Mouse (Mus musculus) forebrain, embryonic 11.5 days (tissue): ENCODE data around the gene Ssbp1. TPM values are rescaled to one million over a fixed set of nuclear protein-coding genes. Genes with fewer than 3 reads are reported as not detected.

Experiments
- ATAC-seq: fragments of 200-750 bp; cut with Nextera tagmentation; replicated peaks from 2 replicates; pipeline ENCODE4 v1.8.0; 2017; ENCODE audit warnings: moderate TSS enrichment; ENCODE audit not compliant: low FRiP score
- DNase-seq: peaks from one replicate; pipeline ENCODE4 v3.0.0-alpha.2; 2017; ENCODE audit warnings: low spot score
- H3K27ac ChIP-seq: fragments of 300-500 bp; sonication (generic); 2 replicates; pipeline ENCODE4 v1.5.1; 2014; ENCODE audit warnings: low read depth, low read length
- H3K27me3 ChIP-seq: fragments of 300-500 bp; sonication (generic); 2 replicates; pipeline ENCODE4 v1.6.1; 2014; ENCODE audit warnings: mild to moderate bottlenecking, low read length, mixed read lengths; ENCODE audit not compliant: control insufficient read depth, insufficient read depth
- H3K36me3 ChIP-seq: fragments of 300-500 bp; sonication (generic); 2 replicates; pipeline ENCODE4 v1.6.1; 2014; ENCODE audit warnings: mild to moderate bottlenecking, low read length, moderate library complexity, mixed read lengths; ENCODE audit not compliant: control insufficient read depth, insufficient read depth
- H3K4me1 ChIP-seq: fragments of 300-500 bp; sonication (generic); replicated peaks from 2 replicates; pipeline ENCODE4 v1.6.1; 2014; ENCODE audit warnings: low read length, mixed read lengths; ENCODE audit not compliant: control insufficient read depth, insufficient read depth
- H3K4me2 ChIP-seq: fragments of 300-500 bp; sonication (generic); 2 replicates; pipeline ENCODE4 v1.6.1; 2014; ENCODE audit warnings: low read depth, mild to moderate bottlenecking, low read length, moderate library complexity, mixed read lengths; ENCODE audit not compliant: severe bottlenecking
- H3K4me3 ChIP-seq: fragments of 300-500 bp; sonication (generic); 2 replicates; pipeline ENCODE4 v1.5.1; 2014; ENCODE audit warnings: low read depth, low read length
- H3K9ac ChIP-seq: fragments of 300-500 bp; sonication (generic); 2 replicates; pipeline ENCODE4 v1.6.1; 2014; ENCODE audit warnings: low read length
- H3K9me3 ChIP-seq: fragments of 300-500 bp; sonication (generic); 2 replicates; pipeline ENCODE4 v1.6.1; 2016; ENCODE audit warnings: low read length, mixed read lengths; ENCODE audit not compliant: control insufficient read depth
- WGBS: fragments of 180-500 bp; shearing (Covaris S2); extraction: QIAGEN DNeasy Blood & Tissue Kit; methylation state at CpG from one replicate; pipeline ENCODE4 v1.1.7; 2014; 5-methylcytosine and 5-hydroxymethylcytosine counted together
- polyA plus RNA-seq: library from polyadenylated mRNA; unstranded; fragments of >200 nt; fragmentation: Nextera tagmentation; extraction: Ambion mirVana; gene quantifications from 2 replicates; pipeline ENCODE4 v1.2.1, GENCODE M21; 2014

Gene Ssbp1
- polyA plus RNA-seq, 1 experiment from 2014 or later = 197 TPM

- no peaks in the 10 kb centered on the region for H3K4me1 ChIP-seq
- DNase-seq = no peak
Measured at GRCm38 (mm10) chr6:40441755-40442154, 29.4 kb upstream of the Ssbp1 start.

GRCm38 (mm10) chr6:40443281-40443928 is 27.7 kb upstream of the Ssbp1 start:
- Histone ChIP-seq H3K4me1 (no peaks in the 10 kb centered on the region), H3K27me3 (no peaks in the 10 kb centered on the region; the same call in 1 of the 2 replicates), H3K9ac (no peak overlapping the region), H3K27ac (no peak overlapping the region), H3K4me3 (no peak overlapping the region), H3K9me3 (no peaks in the 10 kb centered on the region), H3K36me3 (no peaks in the 10 kb centered on the region), H3K4me2 (no peak overlapping the region)
- DNase-seq = no peak
- 45% methylated on average over 10 of the region's 10 CpGs for WGBS
- no peak for ATAC-seq

More at GRCm38 (mm10) chr6:40441755-40442154, 29.4 kb upstream of the Ssbp1 start:
- Histone ChIP-seq H3K27me3 (no peaks in the 10 kb centered on the region; the same call in 1 of the 2 replicates), H3K4me3 (no peak overlapping the region), H3K36me3 (no peaks in the 10 kb centered on the region), H3K4me2 (no peak overlapping the region), H3K9ac (no peak overlapping the region), H3K9me3 (no peaks in the 10 kb centered on the region), H3K27ac (no peak overlapping the region)
- 31% methylated on average over 3 of the region's 3 CpGs for WGBS
- no peak for ATAC-seq

- ATAC-seq = no peak
Measured at GRCm38 (mm10) chr6:40448626-40449025, 22.5 kb upstream of the Ssbp1 start.

GRCm38 (mm10) chr6:40454436-40455041 is 16.6 kb upstream of the Ssbp1 start:
- no peak overlapping the region for H3K27ac ChIP-seq
- ATAC-seq (no peak), DNase-seq (no peak)
- no peak overlapping the region for H3K9ac ChIP-seq
- no peak overlapping the region for H3K4me3 ChIP-seq
- H3K4me2 ChIP-seq = no peak overlapping the region
- 19% methylated on average over 7 of the region's 7 CpGs for WGBS
- H3K9me3 ChIP-seq = no peaks in the 10 kb centered on the region
- no peaks in the 10 kb centered on the region for H3K36me3 ChIP-seq
- H3K27me3 ChIP-seq = no peaks in the 10 kb centered on the region
- no peaks in the 10 kb centered on the region for H3K4me1 ChIP-seq

More at GRCm38 (mm10) chr6:40448626-40449025, 22.5 kb upstream of the Ssbp1 start:
- H3K36me3 ChIP-seq = no peaks in the 10 kb centered on the region
- no peak for DNase-seq
- no peak overlapping the region for H3K27ac ChIP-seq
- no peaks in the 10 kb centered on the region for H3K4me1 ChIP-seq
- H3K4me3 ChIP-seq = no peak overlapping the region
- H3K9me3 ChIP-seq = no peaks in the 10 kb centered on the region
- no peaks in the 10 kb centered on the region for H3K27me3 ChIP-seq
- no peak overlapping the region for H3K9ac ChIP-seq
- H3K4me2 ChIP-seq = no peak overlapping the region

- WGBS = 62% methylated on average over 6 of the region's 6 CpGs
- no peak for ATAC-seq
- no peak for DNase-seq
- Histone ChIP-seq H3K4me3 (no peak overlapping the region), H3K9me3 (no peaks in the 10 kb centered on the region), H3K27me3 (no peaks in the 10 kb centered on the region), H3K36me3 (no peaks in the 10 kb centered on the region), H3K27ac (no peak overlapping the region), H3K4me1 (no peaks in the 10 kb centered on the region), H3K9ac (no peak overlapping the region), H3K4me2 (no peak overlapping the region)
Measured at GRCm38 (mm10) chr6:40465710-40466109, 5.4 kb upstream of the Ssbp1 start.

- H3K4me3 ChIP-seq = peak overlapping the region; percentile 64
- DNase-seq = no peak
- no peaks in the 10 kb centered on the region for H3K9me3 ChIP-seq
- peaks cover 3% of the 10 kb centered on the region; the same call in 1 of the 2 replicates for H3K4me1 ChIP-seq
- peak overlapping the region; percentile 90 for H3K9ac ChIP-seq
- no peaks in the 10 kb centered on the region for H3K27me3 ChIP-seq
- peak; percentile 22; the same call in 1 of the 2 replicates for ATAC-seq
- WGBS = under 1% methylated on average over 7 of the region's 7 CpGs
- peak overlapping the region; percentile 67 for H3K4me2 ChIP-seq
- peaks cover 5% of the 10 kb centered on the region; the same call in 1 of the 2 replicates for H3K36me3 ChIP-seq
- H3K27ac ChIP-seq = peak overlapping the region; percentile 91
Measured at GRCm38 (mm10) chr6:40471720-40472010, 513 bp downstream of the Ssbp1 start.

- no peak overlapping the region for H3K4me3 ChIP-seq
- ATAC-seq (no peak), DNase-seq (no peak)
- no peaks in the 10 kb centered on the region for H3K9me3 ChIP-seq
- no peaks in the 10 kb centered on the region for H3K27me3 ChIP-seq
- peaks cover 3% of the 10 kb centered on the region; the same call in 1 of the 2 replicates for H3K4me1 ChIP-seq
- no peak overlapping the region for H3K9ac ChIP-seq
- no peak overlapping the region for H3K27ac ChIP-seq
- WGBS = 88% methylated on average over 4 of the region's 4 CpGs
- H3K4me2 ChIP-seq = no peak overlapping the region
- H3K36me3 ChIP-seq = peaks cover 6% of the 10 kb centered on the region; the same call in 1 of the 2 replicates
Measured at GRCm38 (mm10) chr6:40476132-40476531, 5.0 kb downstream of the Ssbp1 start.

- H3K27me3 ChIP-seq = no peaks in the 10 kb centered on the region
- DNase-seq (no peak), ATAC-seq (no peak)
- no peak overlapping the region for H3K4me2 ChIP-seq
- H3K36me3 ChIP-seq = peaks cover 5% of the 10 kb centered on the region; the same call in 1 of the 2 replicates
- WGBS = 95% methylated on average over 1 of the region's 1 CpGs
- no peak overlapping the region for H3K27ac ChIP-seq
- H3K4me3 ChIP-seq = no peak overlapping the region
- no peaks in the 10 kb centered on the region for H3K4me1 ChIP-seq
- H3K9ac ChIP-seq = no peak overlapping the region
- H3K9me3 ChIP-seq = no peaks in the 10 kb centered on the region
Measured at GRCm38 (mm10) chr6:40479705-40480104, 8.6 kb downstream of the Ssbp1 start.

- DNase-seq (no peak), ATAC-seq (no peak)
- Histone ChIP-seq H3K27me3 (no peaks in the 10 kb centered on the region), H3K9ac (no peak overlapping the region), H3K4me3 (no peak overlapping the region), H3K4me2 (no peak overlapping the region), H3K36me3 (peaks cover 2% of the 10 kb centered on the region; the same call in 1 of the 2 replicates), H3K9me3 (no peaks in the 10 kb centered on the region), H3K27ac (no peak overlapping the region), H3K4me1 (no peaks in the 10 kb centered on the region)
- 95% methylated on average over 5 of the region's 5 CpGs for WGBS
Measured at GRCm38 (mm10) chr6:40482318-40482717, 11.2 kb downstream of the Ssbp1 start.
